Mouse (Mus musculus): ENCODE measurements around the gene Pja2. TPM values are rescaled to one million over a fixed set of nuclear protein-coding genes. Genes with fewer than 3 reads are reported as not detected.
"Not testable (repeated sequence)": the region's sequence is repeated elsewhere in the genome, so short reads cannot be mapped to it uniquely, and the experiment has no call there.

Pja2 gene
- polyA plus RNA-seq, 1 experiment, result 15.5 TPM

DNA sequence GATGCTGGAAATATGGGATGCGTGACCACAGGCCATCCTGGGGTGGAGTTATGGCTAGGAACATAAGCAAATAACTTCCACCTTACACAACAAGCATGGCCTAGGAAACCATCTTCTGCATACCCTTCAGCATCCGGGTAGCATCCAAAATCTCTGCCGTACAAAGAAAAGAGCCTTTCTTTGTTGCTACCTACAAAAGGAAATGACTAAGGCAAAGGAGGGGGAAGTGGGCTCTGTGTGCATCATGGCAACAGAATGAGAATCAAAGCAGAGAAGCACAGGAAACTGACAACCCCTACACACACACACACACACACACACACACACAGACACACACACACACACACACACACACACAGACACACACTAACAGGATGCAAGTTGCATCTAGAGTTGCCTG, 83.5 kb downstream of the Pja2 start:
- TF ChIP-seq POLR2A (IDR thresholded peaks at IDR 0.05; ENCODE audit: low read depth, low read length) (no peak), CTCF (conservative IDR thresholded peaks at IDR 0.05; ENCODE audit: insufficient read depth, insufficient read length, low read depth, low read length) (no peak)
- no peaks in the 10 kb centered on the region for H3K27me3 ChIP-seq (replicated peaks; ENCODE audit: control insufficient read depth, insufficient read depth, low read length)
- H3K36me3 ChIP-seq (ENCODE audit: control insufficient read depth, insufficient read depth, low read length), result no peaks in the 10 kb centered on the region
- no peak for DNase-seq
- 0 out of 2 replicates have a peak, but pooled peaks cover 4% of the 10 kb centered on the region for H3K4me1 ChIP-seq (ENCODE audit: control insufficient read depth, insufficient read depth, low read length)
- H3K4me3 ChIP-seq (ENCODE audit: insufficient read depth, low read depth, low read length), result no peak overlapping the region
- WGBS, result 70% methylated on average over 3 of the region's 3 CpGs
- no peak overlapping the region for H3K27ac ChIP-seq (ENCODE audit: insufficient read depth, low read depth, low read length)

DNA sequence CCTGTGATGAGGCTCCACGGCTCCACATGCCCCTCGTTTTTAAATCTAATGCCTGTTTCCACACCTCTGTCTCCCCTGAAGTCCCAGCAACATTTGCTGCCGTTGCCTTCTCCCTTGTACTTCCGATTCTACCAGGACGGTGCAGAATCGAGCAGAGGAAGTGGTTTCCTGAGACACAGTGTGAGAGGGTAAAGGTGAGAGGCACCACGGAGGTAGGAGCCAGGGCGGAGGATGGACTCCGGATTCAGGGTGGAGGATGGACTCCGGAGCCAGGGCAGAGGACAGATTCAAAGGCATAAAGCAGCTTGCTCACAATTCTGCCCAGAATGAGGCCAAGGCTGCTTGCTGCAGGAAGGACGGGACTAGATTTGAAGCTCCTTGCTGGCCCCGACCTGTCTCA, 88.8 kb downstream of the Pja2 start:
- peaks cover 11% of the 10 kb centered on the region; the same call in 1 of the 2 replicates for H3K4me1 ChIP-seq (ENCODE audit: control insufficient read depth, insufficient read depth, low read length)
- 36% methylated on average over 12 of the region's 12 CpGs for WGBS
- H3K4me3 ChIP-seq (ENCODE audit: insufficient read depth, low read depth, low read length), result no peak overlapping the region
- TF ChIP-seq CTCF (conservative IDR thresholded peaks at IDR 0.05; ENCODE audit: insufficient read depth, insufficient read length, low read depth, low read length) (no peak), POLR2A (IDR thresholded peaks at IDR 0.05; ENCODE audit: low read depth, low read length) (no peak)
- peak; percentile 77 for DNase-seq
- no peaks in the 10 kb centered on the region for H3K27me3 ChIP-seq (replicated peaks; ENCODE audit: control insufficient read depth, insufficient read depth, low read length)
- peak overlapping the region; percentile 56; the same call in 1 of the 2 replicates for H3K27ac ChIP-seq (ENCODE audit: insufficient read depth, low read depth, low read length)
- H3K36me3 ChIP-seq (ENCODE audit: control insufficient read depth, insufficient read depth, low read length), result no peaks in the 10 kb centered on the region

- H3K27ac ChIP-seq (ENCODE audit: insufficient read depth, low read depth, low read length), result peak overlapping the region; percentile 56; the same call in 1 of the 2 replicates
- peaks cover 11% of the 10 kb centered on the region; the same call in 1 of the 2 replicates for H3K4me1 ChIP-seq (ENCODE audit: control insufficient read depth, insufficient read depth, low read length)
- no peaks in the 10 kb centered on the region for H3K27me3 ChIP-seq (replicated peaks; ENCODE audit: control insufficient read depth, insufficient read depth, low read length)
- no peak overlapping the region for H3K4me3 ChIP-seq (ENCODE audit: insufficient read depth, low read depth, low read length)
- no peak for DNase-seq
- no peak for TF ChIP-seq CTCF (conservative IDR thresholded peaks at IDR 0.05; ENCODE audit: insufficient read depth, insufficient read length, low read depth, low read length)
- TF ChIP-seq POLR2A (IDR thresholded peaks at IDR 0.05; ENCODE audit: low read depth, low read length), result no peak
- 51% methylated on average over 9 of the region's 9 CpGs for WGBS
- H3K36me3 ChIP-seq (ENCODE audit: control insufficient read depth, insufficient read depth, low read length), result no peaks in the 10 kb centered on the region
Measured at GRCm38 (mm10) chr17:64242310-64242859, 89.3 kb downstream of the Pja2 start.

GRCm38 (mm10) chr17:64241544-64242292, 90.0 kb downstream of the Pja2 start:
- 78% methylated on average over 11 of the region's 11 CpGs for WGBS
- H3K4me3 ChIP-seq (ENCODE audit: insufficient read depth, low read depth, low read length), result no peak overlapping the region
- H3K27ac ChIP-seq (ENCODE audit: insufficient read depth, low read depth, low read length), result no peak overlapping the region
- no peaks in the 10 kb centered on the region for H3K36me3 ChIP-seq (ENCODE audit: control insufficient read depth, insufficient read depth, low read length)
- no peak for DNase-seq
- TF ChIP-seq CTCF (conservative IDR thresholded peaks at IDR 0.05; ENCODE audit: insufficient read depth, insufficient read length, low read depth, low read length), result no peak
- no peak for TF ChIP-seq POLR2A (IDR thresholded peaks at IDR 0.05; ENCODE audit: low read depth, low read length)
- no peaks in the 10 kb centered on the region for H3K27me3 ChIP-seq (replicated peaks; ENCODE audit: control insufficient read depth, insufficient read depth, low read length)
- H3K4me1 ChIP-seq (ENCODE audit: control insufficient read depth, insufficient read depth, low read length), result peaks cover 11% of the 10 kb centered on the region; the same call in 1 of the 2 replicates

DNA sequence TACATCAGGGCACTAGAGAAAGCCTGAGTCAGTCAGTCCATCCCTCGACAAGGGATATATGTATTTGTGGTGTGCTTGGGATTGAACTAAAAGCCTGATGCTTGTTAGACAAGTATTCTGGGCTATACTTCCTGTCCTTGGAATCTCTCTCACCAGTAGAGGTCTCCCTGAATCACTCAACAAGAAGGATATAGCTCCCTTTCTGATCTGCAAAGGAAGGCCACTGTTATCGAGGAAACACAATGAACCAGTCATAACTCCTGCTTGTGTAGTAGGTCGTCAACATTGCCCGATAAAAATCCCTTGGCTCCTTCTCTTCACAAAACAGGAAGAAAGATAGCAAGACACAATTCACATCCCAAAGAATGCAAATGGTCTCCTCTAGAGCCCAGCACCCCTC, 99.6 kb downstream of the Pja2 start:
- Histone ChIP-seq H3K4me3 (ENCODE audit: insufficient read depth, low read depth, low read length) (no peak overlapping the region), H3K36me3 (ENCODE audit: control insufficient read depth, insufficient read depth, low read length) (no peaks in the 10 kb centered on the region), H3K4me1 (ENCODE audit: control insufficient read depth, insufficient read depth, low read length) (no peaks in the 10 kb centered on the region), H3K27me3 (replicated peaks; ENCODE audit: control insufficient read depth, insufficient read depth, low read length) (no peaks in the 10 kb centered on the region), H3K27ac (ENCODE audit: insufficient read depth, low read depth, low read length) (no peak overlapping the region)
- DNase-seq, result peak; percentile 12
- TF ChIP-seq CTCF (conservative IDR thresholded peaks at IDR 0.05; ENCODE audit: insufficient read depth, insufficient read length, low read depth, low read length) (0 out of 2 replicates have a peak, but pooled peaks have one; percentile 15), POLR2A (IDR thresholded peaks at IDR 0.05; ENCODE audit: low read depth, low read length) (no peak)
- 56% methylated on average over 4 of the region's 4 CpGs for WGBS

DNA sequence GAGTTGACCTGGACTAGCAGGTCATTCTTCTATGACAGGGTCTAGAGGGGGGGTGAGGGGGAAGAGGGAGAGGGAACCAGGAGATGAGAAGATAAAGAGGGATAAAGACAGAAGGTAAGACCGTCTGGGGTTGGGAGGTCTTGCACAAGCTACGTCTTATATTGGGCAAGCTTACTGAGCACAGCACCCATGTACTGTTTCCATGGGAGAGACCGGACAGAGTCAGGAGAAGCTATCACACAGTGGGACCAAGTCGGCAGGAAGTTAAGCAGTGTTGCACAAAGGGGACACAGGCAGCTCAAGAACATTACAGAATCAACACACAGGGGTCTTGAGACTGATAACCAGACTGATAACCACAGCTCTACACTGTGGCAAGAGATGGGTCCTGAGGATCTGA, 100.1 kb downstream of the Pja2 start:
- 94% methylated on average over 4 of the region's 4 CpGs for WGBS
- not testable (repeated sequence) for H3K4me1 ChIP-seq (ENCODE audit: control insufficient read depth, insufficient read depth, low read length); DNase-seq; H3K27ac ChIP-seq (ENCODE audit: insufficient read depth, low read depth, low read length); H3K27me3 ChIP-seq (replicated peaks; ENCODE audit: control insufficient read depth, insufficient read depth, low read length); H3K36me3 ChIP-seq (ENCODE audit: control insufficient read depth, insufficient read depth, low read length); H3K4me3 ChIP-seq (ENCODE audit: insufficient read depth, low read depth, low read length)

- TF ChIP-seq POLR2A (IDR thresholded peaks at IDR 0.05; ENCODE audit: low read depth, low read length), result no peak
- TF ChIP-seq CTCF (conservative IDR thresholded peaks at IDR 0.05; ENCODE audit: insufficient read depth, insufficient read length, low read depth, low read length), result peak; percentile 60
- Histone ChIP-seq H3K4me3 (ENCODE audit: insufficient read depth, low read depth, low read length) (no peak overlapping the region), H3K4me1 (ENCODE audit: control insufficient read depth, insufficient read depth, low read length) (no peaks in the 10 kb centered on the region), H3K27ac (ENCODE audit: insufficient read depth, low read depth, low read length) (no peak overlapping the region), H3K27me3 (replicated peaks; ENCODE audit: control insufficient read depth, insufficient read depth, low read length) (no peaks in the 10 kb centered on the region), H3K36me3 (ENCODE audit: control insufficient read depth, insufficient read depth, low read length) (no peaks in the 10 kb centered on the region)
- DNase-seq, result no peak
- WGBS, result 78% methylated on average over 8 of the region's 8 CpGs
Measured at GRCm38 (mm10) chr17:64231172-64231571, 100.5 kb downstream of the Pja2 start.
